Mouse (Mus musculus): ENCODE results near the gene Dock9. TPM values are rescaled to one million over a fixed set of nuclear protein-coding genes. Genes with fewer than 3 reads are reported as not detected.

Gene Dock9
- total RNA-seq, 2 experiments from 2014 or later = 4.4 to 6.6 TPM

DNA sequence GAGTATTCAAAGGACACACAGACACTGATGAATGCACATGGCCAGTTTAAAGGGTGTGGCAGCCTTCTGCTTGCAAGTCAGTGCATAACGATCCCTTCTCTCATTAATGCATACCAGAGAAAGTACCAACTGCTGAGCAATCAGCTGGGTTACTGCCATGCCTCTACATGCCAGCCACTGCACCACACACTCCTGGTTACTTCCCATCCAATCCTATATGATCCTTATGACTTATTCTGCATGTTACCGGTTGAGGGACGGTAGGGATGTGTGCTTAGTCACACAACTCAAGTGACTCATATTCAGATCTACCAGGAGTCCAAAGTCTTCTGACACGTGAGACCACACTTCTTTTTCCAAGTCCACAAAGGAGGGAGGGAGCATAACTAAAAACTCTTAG is 186.5 kb downstream of the Dock9 start:
- ATAC-seq (replicated peaks; ENCODE audit: low FRiP score, low TSS enrichment, poor library complexity, severe bottlenecking) = no peak

DNA sequence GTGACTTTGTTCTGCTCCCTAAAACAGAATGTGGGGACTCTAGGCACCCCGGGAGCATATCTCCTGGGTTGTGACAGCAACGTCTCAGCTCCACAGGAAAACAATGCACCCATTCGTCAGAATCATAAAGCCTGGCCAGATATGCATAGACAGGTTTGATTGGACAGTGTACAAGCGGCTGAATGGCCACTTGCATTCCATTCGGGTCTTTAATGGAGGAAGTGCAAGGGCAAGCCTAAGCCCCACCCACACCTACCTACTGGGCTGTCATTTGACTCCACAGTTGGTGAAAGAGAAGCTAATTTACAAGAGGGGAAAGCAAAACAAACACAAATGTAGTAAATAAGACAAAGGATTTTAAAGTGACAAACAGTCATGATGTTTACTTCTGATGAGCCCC is 189.1 kb downstream of the Dock9 start:
- ATAC-seq (replicated peaks; ENCODE audit: low FRiP score, low TSS enrichment, poor library complexity, severe bottlenecking) = no peak

DNA sequence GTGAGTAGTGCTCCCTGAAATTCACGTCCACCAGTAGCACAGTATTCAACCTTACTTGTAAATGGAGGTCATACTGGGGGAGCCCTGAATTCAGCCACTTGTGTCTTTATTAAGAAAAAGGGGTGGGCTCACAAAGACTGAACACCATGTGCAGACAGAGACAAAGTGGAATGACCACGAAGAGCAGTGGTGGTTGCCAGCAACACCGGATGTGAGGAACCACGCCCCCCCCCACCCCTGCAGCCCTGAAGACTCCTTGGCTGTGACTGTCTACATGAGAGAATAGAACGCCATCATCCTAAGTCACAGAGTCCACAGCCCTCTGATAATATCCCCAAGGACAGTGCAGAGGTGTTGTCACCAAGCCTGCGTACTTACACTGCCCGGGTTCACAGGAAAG is 191.2 kb downstream of the Dock9 start:
- ATAC-seq (replicated peaks; ENCODE audit: low FRiP score, low TSS enrichment, poor library complexity, severe bottlenecking) = no peak; the same call in 1 of the 2 replicates

DNA sequence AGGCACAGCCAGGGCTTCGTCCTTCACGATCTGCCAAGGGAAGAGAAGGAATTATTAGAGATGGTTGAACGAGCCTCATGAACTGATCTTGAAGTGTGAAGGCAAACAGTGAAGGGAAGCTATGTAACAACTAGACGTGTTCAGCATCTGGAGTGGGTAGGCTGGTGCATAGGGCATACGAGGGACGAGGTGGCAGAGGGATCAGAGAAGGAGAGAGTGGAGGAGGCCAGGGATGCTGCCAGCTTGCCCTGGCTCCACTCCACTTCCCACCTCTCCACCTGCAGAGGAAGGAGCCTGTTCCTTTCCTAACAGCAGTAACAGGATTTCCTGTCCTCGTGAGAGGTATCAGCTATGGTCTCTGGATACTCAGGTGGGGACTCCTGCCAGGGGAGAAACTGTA is 192.4 kb downstream of the Dock9 start:
- ATAC-seq (replicated peaks; ENCODE audit: low FRiP score, low TSS enrichment, poor library complexity, severe bottlenecking) = no peak

DNA sequence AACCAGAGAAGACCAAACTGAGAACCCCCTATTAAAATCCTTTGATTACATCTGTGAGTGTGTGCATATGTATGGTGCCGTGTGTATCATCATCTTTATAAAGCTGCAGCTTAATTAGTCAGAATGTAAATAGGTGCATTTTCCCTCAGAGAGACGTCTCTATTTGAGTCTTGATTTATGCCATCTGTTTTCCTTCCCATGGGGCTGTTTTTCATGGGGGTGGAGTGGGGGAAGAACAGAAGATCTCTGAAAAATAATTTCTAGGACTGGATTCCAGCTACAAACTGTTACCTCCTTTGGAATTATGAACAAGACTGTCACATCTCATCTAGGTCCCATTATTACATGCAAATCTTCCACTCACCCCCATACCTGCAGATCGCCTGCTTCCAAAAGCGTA is 193.1 kb downstream of the Dock9 start:
- no peak for ATAC-seq (replicated peaks; ENCODE audit: low FRiP score, low TSS enrichment, poor library complexity, severe bottlenecking)

DNA sequence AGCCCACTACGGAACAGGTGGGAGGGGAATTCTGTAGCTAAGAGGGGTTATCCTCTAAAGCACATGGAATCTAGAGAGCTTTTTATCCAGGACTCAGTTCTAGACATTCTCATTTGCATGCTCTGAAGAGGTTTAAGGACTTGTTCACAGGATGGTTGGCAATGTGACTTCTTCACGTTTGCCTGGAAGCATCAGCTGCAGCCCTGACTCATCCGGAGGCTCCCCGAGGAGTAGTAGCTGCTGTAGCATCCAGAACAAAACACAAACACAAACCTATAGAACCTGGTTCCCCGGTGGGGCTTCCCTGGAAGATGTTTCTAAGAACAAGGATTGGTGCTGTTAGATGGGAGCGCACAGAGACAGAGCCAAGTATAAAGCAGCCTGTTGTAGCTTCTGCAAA is 195.0 kb downstream of the Dock9 start:
- no peak for ATAC-seq (replicated peaks; ENCODE audit: low FRiP score, low TSS enrichment, poor library complexity, severe bottlenecking)

DNA sequence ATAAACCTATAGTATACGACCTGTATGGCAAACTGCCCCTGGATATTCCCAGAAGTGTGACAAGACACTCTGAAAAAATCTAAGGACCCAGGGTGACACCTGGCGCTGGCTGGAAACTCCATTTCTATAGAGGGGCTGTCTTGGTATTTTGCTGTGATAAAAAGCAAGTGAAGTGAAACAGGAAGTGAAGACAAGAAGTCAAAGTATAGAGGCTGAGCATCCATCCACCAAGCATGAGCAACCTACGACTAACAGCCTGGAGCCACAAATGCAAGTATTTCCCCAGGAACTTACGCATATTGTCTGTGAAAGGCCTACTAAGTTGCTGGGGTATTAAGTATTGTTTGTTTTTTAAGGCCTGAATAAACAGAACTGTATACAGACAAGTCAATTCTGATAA is 197.1 kb downstream of the Dock9 start:
- ATAC-seq (replicated peaks; ENCODE audit: low FRiP score, low TSS enrichment, poor library complexity, severe bottlenecking) = no peak

DNA sequence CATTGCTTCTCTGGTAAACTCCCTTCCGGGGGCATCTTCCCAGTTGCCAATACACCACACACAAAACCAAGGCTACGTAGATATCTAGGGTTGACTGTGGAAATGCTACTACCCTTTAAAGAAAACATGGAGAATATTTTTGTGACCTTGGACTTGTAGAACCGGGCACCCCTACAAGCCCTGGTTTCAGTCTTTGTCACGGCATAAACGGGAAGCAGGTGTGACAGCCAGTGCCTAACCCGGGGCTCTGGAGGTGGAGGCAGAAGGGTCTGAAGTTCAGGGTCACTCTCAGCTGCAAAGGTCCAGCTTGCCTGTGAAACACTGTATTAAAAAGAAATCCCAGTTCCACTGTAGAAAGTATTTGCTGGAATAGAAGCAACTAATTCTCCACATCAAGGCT is 200.6 kb downstream of the Dock9 start:
- ATAC-seq (replicated peaks; ENCODE audit: low FRiP score, low TSS enrichment, poor library complexity, severe bottlenecking) = no peak

DNA sequence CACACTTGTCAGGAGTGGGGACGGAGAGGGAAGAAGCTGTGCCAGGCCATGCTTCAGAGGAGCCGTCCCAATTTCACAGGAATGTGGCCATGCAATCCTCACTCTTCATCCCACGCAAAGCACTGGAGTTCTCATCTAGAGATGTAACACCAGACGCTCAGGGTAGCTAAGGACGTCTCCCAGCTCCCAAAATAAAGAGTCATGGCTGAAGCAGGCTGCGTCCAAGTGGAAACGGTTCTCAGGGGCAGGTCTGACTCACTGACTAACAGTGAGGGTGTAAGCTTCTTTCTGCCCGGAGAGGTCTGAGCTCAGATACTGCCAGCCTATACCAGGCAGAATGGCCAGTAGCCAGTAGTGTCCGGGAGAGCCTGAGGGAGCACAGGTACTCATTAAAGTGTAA is 201.0 kb downstream of the Dock9 start:
- no peak for ATAC-seq (replicated peaks; ENCODE audit: low FRiP score, low TSS enrichment, poor library complexity, severe bottlenecking)

DNA sequence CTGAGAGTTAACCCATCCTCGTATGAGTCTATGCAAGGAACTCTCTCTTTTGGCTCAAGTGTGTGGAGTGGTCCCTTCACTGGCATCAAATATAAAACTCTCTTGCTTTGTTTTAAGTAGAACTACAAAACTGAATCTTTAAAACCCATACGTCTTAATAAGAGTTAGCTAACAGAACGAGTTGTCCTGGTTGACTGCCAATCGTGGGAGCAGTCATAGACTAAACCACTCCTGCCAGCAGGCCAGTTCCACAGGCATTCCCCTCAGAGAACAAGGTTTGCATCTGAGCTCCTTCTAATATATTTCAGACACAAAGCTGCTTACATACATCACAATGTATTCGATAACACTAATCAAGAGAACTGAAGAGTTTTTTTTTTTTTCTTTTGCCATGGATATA is 203.0 kb downstream of the Dock9 start:
- no peak for ATAC-seq (replicated peaks; ENCODE audit: low FRiP score, low TSS enrichment, poor library complexity, severe bottlenecking)

DNA sequence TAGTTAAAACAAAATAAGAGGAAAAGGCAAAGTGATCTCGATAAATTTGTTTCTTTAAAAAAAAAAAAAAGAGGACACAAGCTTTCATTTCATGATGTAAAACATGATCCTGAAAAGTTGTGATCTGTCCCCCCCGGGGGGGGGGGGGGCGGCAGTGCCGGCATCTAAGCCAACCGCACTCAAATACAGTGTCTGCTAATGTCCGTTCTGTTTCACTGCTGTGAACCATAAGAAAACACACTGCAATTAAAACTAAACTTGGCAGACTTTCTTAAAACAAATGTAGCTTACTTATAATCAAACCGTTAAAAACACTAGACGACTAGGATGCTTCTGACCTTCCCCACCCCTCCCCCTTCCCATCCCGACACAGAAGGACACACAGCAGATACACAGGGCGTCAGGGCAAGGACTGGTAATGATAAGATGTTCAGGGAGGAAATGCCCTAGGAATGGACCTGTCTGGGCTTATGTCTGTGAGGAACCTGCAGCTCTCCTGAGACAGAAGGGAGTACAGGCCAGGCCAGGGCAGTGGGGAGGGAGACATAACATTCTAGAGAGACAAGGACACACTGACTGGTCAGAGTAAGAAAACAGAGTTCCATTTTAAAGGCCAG is 204.2 kb downstream of the Dock9 start:
- ATAC-seq (replicated peaks; ENCODE audit: low FRiP score, low TSS enrichment, poor library complexity, severe bottlenecking) = no peak

DNA sequence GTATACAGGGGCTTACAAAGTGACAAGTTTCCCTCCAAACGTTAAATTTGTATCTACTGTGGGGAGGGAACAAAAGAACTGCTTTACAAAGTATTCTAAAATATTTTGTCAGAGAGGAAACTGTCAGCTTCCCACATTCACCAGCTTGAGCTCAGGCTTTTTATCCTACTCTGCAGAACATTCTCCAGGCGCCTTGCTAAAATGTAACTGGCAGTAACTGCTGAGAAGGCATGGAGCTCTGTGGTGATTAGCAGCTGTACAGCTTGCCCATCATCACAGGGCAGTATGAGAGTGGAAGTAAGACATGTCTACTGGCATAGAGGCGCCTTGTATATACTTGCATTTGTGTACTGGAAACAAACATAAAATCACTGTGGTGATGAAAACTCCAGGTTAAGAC is 204.7 kb downstream of the Dock9 start:
- no peak for ATAC-seq (replicated peaks; ENCODE audit: low FRiP score, low TSS enrichment, poor library complexity, severe bottlenecking)

DNA sequence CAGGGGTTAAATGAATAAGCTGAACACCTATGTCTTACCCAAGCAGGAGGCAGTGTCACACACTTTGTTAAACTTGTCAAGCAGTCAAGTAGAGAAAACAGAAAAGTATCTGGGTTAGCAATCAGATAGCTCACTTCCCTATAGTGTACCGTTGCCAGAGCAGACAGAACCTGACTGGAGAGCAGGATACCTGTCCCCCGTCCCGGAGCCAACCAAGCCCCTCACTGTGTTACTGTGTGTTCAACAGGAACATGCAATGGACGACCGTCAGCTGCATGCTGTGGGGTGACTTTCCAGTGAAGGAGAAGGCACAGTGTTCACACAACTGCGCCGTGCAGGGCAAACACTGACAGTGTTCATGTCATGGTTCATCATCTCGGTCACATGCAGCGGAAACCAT is 205.3 kb downstream of the Dock9 start:
- no peak for ATAC-seq (replicated peaks; ENCODE audit: low FRiP score, low TSS enrichment, poor library complexity, severe bottlenecking)

DNA sequence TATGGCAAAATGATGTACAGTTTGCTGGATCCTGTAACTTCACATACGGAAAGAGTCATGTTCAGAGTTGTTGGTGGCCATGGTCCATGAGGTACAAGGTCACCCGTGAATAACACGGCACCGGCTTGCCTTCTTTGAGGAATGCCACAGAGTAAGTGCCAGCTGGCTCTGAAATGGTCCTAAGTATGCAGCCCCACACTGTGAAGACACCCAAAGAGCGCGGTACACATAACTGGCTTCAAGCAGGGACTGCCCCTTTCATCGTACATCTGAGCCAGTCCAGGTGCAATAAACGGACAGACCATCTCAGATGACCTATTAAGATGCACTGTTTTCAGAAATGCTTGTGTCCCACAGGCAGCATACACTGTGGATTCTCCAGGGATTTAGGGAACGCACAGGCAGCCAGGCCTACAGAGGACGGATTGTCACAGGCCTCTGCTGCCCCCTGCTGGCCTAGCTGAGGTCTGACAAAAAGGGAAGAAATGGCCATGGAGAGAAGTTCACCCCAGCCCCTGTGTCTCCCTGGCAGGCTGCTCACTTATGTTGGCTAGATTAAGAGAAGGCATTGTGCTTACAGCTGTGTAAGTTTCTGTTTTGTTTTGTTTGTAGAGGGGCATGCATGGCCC is 208.4 kb downstream of the Dock9 start:
- ATAC-seq (replicated peaks; ENCODE audit: low FRiP score, low TSS enrichment, poor library complexity, severe bottlenecking) = peak; percentile 74

DNA sequence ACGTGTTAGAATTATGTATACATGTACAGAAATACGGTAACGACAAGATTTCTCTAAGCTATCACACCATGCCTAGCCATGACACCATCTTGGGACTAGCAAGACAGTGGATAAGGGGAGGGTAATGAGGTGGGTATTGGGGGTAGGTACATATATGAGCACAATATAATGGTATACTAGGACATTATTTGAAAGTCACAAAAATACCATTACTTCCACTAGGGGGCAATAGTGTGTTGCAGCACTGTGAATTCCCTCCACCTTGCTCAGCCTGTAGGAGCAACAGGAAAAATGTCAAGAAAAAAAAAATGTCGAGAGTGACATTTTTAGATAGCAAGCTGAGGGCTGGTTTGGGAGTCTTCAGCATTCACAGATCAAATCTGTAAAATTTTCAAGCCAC is 209.2 kb downstream of the Dock9 start:
- ATAC-seq (replicated peaks; ENCODE audit: low FRiP score, low TSS enrichment, poor library complexity, severe bottlenecking) = peak; percentile 66

DNA sequence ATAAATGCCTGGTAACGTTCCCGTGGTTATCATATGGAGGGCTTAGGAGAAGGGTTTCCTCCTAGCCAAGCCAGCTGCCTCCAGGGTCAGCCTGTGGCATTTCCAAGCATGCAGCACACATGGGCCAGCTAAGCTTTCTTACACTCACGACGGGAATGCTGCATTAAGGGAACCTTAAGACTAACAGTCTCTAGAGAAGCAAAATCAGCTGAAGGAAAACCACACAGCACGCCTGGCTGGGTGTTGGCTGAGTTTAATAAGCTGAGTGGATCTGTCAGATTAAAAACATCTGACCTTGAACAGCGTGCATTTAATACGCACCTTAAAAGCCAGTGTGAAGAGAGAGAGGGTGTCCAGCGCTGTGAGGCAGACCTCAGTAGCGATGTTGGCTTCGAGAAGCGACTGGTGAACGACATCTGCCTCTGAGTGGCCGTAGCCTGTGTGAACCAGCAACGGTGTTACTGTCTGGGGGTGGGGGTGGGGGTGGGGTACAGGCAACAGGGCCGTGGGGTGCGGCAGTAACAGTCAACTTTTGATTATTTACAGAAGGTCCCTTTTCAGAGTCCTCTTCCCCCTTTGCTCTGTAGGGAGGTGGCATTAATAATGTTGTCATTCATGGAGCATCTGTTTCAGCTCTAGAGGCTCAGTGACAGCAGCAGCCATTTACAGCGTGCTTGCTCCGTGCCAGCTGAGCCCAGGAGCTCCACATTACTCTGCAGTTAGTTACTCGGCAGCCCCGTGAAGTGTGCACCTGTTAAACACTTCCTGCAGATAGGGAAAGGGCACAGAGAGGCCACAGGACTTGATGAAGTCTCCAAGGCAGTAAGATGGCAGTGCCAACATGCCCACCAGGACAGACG is 211.5 kb downstream of the Dock9 start:
- ATAC-seq (replicated peaks; ENCODE audit: low FRiP score, low TSS enrichment, poor library complexity, severe bottlenecking) = no peak

DNA sequence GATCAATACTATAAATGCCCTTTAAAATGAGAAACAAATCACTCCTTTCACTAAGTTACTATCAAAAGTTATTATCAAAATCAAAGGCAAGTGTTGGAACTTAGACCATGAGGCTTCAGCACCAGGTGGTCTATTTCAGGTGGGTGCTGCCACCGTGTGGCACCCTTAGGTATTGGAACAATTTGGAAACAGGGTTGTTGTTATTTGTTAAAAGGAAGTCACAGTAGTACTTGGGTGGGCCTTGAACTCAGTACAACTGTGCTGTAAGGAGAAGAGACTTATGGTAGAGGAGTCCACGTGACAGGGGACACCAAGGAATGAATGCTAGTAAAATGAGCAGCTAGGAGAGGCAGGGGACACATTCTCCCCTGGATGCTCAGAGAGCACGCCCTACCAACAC is 218.6 kb downstream of the Dock9 start:
- peak; percentile 79 for ATAC-seq (replicated peaks; ENCODE audit: low FRiP score, low TSS enrichment, poor library complexity, severe bottlenecking)

DNA sequence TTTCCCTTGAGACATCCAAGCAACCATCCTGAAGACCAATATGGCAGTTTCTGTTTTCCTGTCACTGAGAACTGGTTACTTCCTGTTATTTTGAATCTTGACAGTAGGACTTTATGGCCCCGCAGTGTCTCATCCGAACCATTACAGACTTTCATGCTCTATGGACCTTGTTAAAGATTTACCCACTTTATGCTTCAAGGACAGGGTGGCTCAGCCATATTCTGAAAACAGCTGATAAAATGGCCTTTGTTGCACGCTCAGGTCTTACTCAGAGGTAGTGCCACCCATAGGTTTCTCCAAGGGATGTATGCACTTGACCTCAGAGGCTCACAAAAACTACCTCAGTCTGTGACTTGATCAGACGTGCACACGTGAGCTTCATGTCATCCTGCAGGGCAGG is 224.2 kb downstream of the Dock9 start:
- no peak for ATAC-seq (replicated peaks; ENCODE audit: low FRiP score, low TSS enrichment, poor library complexity, severe bottlenecking)

DNA sequence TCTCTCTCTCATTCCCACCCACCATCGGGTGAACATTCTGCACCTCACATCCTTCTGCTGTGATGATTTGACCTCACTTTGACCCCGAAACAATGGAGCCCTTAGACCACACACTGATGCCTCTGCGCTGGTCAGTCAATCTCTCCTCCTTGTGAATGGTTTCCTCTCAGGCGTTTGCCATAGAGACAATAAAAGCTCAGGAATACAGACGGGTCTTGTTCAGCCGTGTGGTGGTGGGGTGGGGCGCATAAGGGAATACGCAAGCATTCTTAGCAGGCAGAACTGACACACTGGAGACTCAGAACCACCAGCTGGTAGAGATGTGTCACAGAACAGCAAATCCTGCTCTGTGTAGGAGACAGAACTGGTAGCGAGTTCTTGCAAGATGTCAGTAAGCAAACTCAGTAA is 230.8 kb downstream of the Dock9 start:
- no peak for ATAC-seq (replicated peaks; ENCODE audit: low FRiP score, low TSS enrichment, poor library complexity, severe bottlenecking)

DNA sequence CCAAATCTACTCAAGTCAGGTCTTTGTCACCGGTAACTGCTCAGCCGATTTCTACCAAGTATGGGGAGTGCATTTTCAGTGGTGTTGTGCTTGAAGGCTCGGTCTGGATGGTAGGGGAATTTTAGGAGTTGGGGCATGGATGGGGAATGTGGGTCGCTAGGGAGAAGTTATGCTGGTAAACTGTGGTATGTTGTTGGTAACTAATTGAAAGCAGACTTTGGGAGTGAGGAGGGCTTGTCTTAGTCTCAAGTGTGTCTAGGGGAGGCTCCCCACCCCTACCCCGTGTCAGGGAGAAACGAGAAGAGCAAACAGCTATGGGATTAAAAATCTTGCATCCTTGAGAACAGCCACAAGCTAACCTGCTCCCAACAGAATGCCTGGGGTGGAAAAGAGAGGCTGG is 231.7 kb downstream of the Dock9 start:
- no peak for ATAC-seq (replicated peaks; ENCODE audit: low FRiP score, low TSS enrichment, poor library complexity, severe bottlenecking)

DNA sequence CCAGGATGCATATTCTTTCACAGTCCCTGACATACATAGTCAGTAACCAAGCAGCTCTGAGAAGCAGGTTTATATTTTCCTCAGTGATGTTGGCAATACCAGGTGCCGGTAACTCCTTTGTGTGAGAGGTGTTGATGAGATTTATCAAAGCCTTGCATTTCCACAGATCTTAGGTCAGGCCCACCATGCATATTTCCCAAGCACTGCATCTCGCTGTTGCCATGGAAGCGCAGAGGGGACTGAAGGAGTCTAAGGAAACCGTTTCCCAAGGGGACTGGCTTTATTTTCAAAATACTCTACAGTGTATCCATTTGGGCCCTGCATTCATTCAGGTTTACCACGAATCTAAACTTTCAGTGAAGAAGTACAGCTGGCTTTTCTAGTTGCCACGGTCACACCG is 233.0 kb downstream of the Dock9 start:
- ATAC-seq (replicated peaks; ENCODE audit: low FRiP score, low TSS enrichment, poor library complexity, severe bottlenecking) = no peak

Data from megakaryocyte-erythroid progenitor cell, adult 5-6 weeks (primary cell).